Mouse (Mus musculus): Measurements from ENCODE around the gene Rhou. TPM values are rescaled to one million over a fixed set of nuclear protein-coding genes. Genes with fewer than 3 reads are reported as not detected.

Gene Rhou
- polyA plus RNA-seq, 1 experiment from 2014 or later = 8.3 TPM

DNA sequence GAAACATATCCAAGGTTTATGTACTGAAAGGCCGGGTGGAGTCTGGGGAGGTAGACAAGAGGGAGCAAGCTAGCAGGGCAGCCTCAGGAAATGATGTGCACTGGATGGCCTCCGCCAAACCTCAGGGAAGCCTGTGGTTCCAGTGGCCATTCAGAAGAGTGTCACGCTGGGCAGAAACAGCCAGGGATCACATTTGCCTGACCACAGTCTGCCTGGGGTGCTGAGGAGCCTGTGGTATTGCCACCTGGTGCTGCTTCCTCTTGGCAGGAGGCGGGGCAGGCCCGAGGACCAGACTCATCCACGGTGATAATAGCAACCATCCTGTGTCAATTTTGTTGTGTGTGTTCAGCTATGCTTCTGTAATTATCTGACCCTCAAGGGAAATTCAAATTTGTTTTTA lies 18.9 kb downstream of the Rhou start:
- H3K9ac ChIP-seq (ENCODE audit: low read length) = no peak overlapping the region
- H3K4me2 ChIP-seq (ENCODE audit: low read length) = no peak overlapping the region
- 73% methylated on average over 6 of the region's 6 CpGs for WGBS
- H3K27me3 ChIP-seq (replicated peaks; ENCODE audit: control insufficient read depth, insufficient read depth, low read length) = no peaks in the 10 kb centered on the region
- peaks cover 3% of the 10 kb centered on the region; the same call in 1 of the 2 replicates for H3K4me1 ChIP-seq (replicated peaks; ENCODE audit: control insufficient read depth, insufficient read depth, low read length)
- H3K36me3 ChIP-seq (ENCODE audit: control insufficient read depth, insufficient read depth, low read length) = no peaks in the 10 kb centered on the region
- DNase-seq (ENCODE audit: low spot score) = no peak
- no peak for ATAC-seq (replicated peaks; ENCODE audit: low FRiP score, low TSS enrichment, low read depth)
- H3K4me3 ChIP-seq (ENCODE audit: low read depth, low read length) = no peak overlapping the region
- no peak overlapping the region for H3K27ac ChIP-seq (ENCODE audit: low read depth)
- no peaks in the 10 kb centered on the region for H3K9me3 ChIP-seq (ENCODE audit: control insufficient read depth, low read length)

DNA sequence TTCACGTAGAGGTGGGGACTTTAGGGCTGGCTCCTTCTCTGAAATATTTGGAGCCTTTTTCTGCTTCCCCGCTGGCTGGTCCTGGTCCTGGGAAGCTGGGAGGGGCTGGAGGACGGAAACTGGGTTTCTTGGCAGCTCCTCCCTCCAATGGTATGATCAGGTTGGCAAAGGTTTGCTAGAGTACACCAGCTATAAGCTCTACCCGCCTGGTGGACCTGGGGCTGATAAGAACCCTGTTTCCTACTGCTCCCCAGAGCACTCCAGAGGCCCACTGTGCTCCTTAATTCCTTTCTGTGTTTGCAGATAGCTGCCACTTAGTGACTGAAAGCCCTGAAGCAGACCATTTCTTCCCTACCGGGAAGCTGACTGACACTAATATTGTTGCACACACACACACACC lies 21.9 kb downstream of the Rhou start:
- Histone ChIP-seq H3K27ac (ENCODE audit: low read depth) (no peak overlapping the region), H3K27me3 (replicated peaks; ENCODE audit: control insufficient read depth, insufficient read depth, low read length) (no peaks in the 10 kb centered on the region), H3K4me3 (ENCODE audit: low read depth, low read length) (no peak overlapping the region), H3K9ac (ENCODE audit: low read length) (no peak overlapping the region), H3K9me3 (ENCODE audit: control insufficient read depth, low read length) (no peaks in the 10 kb centered on the region), H3K4me1 (replicated peaks; ENCODE audit: control insufficient read depth, insufficient read depth, low read length) (peaks cover 3% of the 10 kb centered on the region; the same call in 1 of the 2 replicates), H3K4me2 (ENCODE audit: low read length) (no peak overlapping the region), H3K36me3 (ENCODE audit: control insufficient read depth, insufficient read depth, low read length) (no peaks in the 10 kb centered on the region)
- WGBS = 32% methylated on average over 5 of the region's 5 CpGs
- DNase-seq (ENCODE audit: low spot score) = no peak
- no peak for ATAC-seq (replicated peaks; ENCODE audit: low FRiP score, low TSS enrichment, low read depth)

GRCm38 (mm10) chr8:123678390-123678789 lies 24.7 kb downstream of the Rhou start:
- Histone ChIP-seq H3K4me3 (ENCODE audit: low read depth, low read length) (no peak overlapping the region), H3K9me3 (ENCODE audit: control insufficient read depth, low read length) (no peaks in the 10 kb centered on the region)

DNA sequence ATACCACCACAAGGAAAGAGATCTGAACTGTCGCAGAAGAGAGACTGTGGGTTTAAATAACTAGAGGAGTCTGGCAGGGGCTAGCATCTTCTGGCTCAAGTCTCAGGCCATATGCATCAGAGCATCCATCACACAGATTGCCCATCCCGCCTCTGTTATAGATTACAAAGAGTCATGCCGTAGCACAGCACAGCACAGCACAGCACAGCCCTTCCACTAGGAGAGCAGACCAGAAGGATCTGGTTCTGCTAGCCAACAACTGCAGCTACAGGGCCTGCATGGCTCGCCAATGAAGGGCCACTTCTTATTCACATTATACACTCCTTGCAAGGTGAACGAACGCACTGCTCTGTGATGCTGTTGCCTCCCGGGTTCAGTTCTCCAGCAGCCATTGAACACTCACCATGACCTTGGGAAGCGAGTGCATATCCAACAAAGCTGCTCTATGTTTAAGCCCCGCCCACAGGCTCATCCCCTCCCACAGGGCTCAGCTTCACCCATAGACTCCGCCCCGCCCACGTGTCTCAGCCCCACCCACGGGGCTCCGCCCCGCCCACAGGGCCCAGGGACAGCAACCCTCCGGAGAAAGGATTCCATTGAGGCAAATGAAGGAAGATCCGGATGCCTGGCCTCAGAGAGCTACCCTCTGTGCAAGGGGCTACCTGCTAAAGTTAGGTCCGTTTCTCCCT lies 28.5 kb downstream of the Rhou start:
- Histone ChIP-seq H3K4me2 (ENCODE audit: low read length) (peak overlapping the region; percentile 32), H3K4me1 (replicated peaks; ENCODE audit: control insufficient read depth, insufficient read depth, low read length) (0 out of 2 replicates have a peak, but pooled peaks cover 4% of the 10 kb centered on the region), H3K4me3 (ENCODE audit: low read depth, low read length) (no peak overlapping the region), H3K27ac (ENCODE audit: low read depth) (no peak overlapping the region), H3K9ac (ENCODE audit: low read length) (no peak overlapping the region), H3K36me3 (ENCODE audit: control insufficient read depth, insufficient read depth, low read length) (no peaks in the 10 kb centered on the region), H3K27me3 (replicated peaks; ENCODE audit: control insufficient read depth, insufficient read depth, low read length) (no peaks in the 10 kb centered on the region), H3K9me3 (ENCODE audit: control insufficient read depth, low read length) (no peaks in the 10 kb centered on the region)
- peak; percentile 89 for DNase-seq (ENCODE audit: low spot score)
- peak; percentile 69 for ATAC-seq (replicated peaks; ENCODE audit: low FRiP score, low TSS enrichment, low read depth)
- WGBS = 20% methylated on average over 18 of the region's 18 CpGs

More at GRCm38 (mm10) chr8:123678390-123678789, 24.7 kb downstream of the Rhou start:
- H3K9ac ChIP-seq (ENCODE audit: low read length) = no peak overlapping the region
- no peaks in the 10 kb centered on the region for H3K27me3 ChIP-seq (replicated peaks; ENCODE audit: control insufficient read depth, insufficient read depth, low read length)
- H3K4me1 ChIP-seq (replicated peaks; ENCODE audit: control insufficient read depth, insufficient read depth, low read length) = peaks cover 7% of the 10 kb centered on the region; the same call in 1 of the 2 replicates
- no peak for DNase-seq (ENCODE audit: low spot score)
- H3K27ac ChIP-seq (ENCODE audit: low read depth) = no peak overlapping the region
- no peaks in the 10 kb centered on the region for H3K36me3 ChIP-seq (ENCODE audit: control insufficient read depth, insufficient read depth, low read length)
- ATAC-seq (replicated peaks; ENCODE audit: low FRiP score, low TSS enrichment, low read depth) = no peak
- WGBS = 79% methylated on average over 4 of the region's 4 CpGs
- H3K4me2 ChIP-seq (ENCODE audit: low read length) = no peak overlapping the region

DNA sequence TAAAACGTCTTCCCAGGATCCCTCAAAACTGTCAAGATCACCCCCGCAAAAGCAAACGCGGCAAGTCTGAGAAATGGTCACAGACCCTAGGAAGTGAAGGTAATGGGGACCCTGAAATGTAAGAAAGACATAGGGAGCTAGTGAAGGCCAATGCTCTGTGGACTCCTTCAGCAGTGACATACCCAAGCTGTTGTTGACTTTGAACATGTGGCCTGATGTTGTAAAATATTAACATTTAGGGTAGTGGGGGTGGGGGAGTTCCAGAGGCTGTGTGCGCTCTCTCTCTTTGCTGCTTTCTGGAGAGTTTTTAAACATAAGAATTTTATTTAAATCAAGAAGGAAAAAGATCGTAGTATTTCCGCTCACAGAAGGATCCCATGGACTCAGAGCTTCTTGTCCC lies 29.6 kb downstream of the Rhou start:
- Histone ChIP-seq H3K9me3 (ENCODE audit: control insufficient read depth, low read length) (no peaks in the 10 kb centered on the region), H3K4me3 (ENCODE audit: low read depth, low read length) (no peak overlapping the region), H3K9ac (ENCODE audit: low read length) (no peak overlapping the region), H3K4me2 (ENCODE audit: low read length) (no peak overlapping the region), H3K27me3 (replicated peaks; ENCODE audit: control insufficient read depth, insufficient read depth, low read length) (no peaks in the 10 kb centered on the region), H3K4me1 (replicated peaks; ENCODE audit: control insufficient read depth, insufficient read depth, low read length) (0 out of 2 replicates have a peak, but pooled peaks cover 4% of the 10 kb centered on the region), H3K27ac (ENCODE audit: low read depth) (no peak overlapping the region), H3K36me3 (ENCODE audit: control insufficient read depth, insufficient read depth, low read length) (no peaks in the 10 kb centered on the region)
- WGBS = 49% methylated on average over 7 of the region's 7 CpGs
- DNase-seq (ENCODE audit: low spot score) = no peak
- no peak for ATAC-seq (replicated peaks; ENCODE audit: low FRiP score, low TSS enrichment, low read depth)

DNA sequence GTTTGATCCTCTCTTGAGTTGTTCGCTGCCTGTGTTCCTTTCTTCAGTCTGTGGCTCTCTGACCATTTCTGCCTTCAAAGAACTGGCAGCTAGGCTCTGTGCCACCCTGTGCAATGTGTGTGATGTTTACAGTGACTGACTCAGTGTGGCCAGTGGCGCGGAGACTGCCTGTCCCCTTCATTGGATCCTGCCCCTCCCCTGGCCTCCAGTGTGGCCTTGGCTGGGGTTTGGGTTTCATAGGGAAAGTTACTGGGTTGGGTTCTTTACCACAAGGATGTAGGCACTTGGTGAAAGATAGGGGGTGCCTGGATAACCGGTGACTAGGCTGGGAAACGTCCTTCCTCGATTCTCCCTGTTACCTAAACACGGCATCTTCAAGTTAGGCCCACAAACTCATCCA lies 31.1 kb downstream of the Rhou start:
- Histone ChIP-seq H3K4me2 (ENCODE audit: low read length) (no peak overlapping the region), H3K4me1 (replicated peaks; ENCODE audit: control insufficient read depth, insufficient read depth, low read length) (0 out of 2 replicates have a peak, but pooled peaks cover 4% of the 10 kb centered on the region), H3K36me3 (ENCODE audit: control insufficient read depth, insufficient read depth, low read length) (no peaks in the 10 kb centered on the region), H3K27me3 (replicated peaks; ENCODE audit: control insufficient read depth, insufficient read depth, low read length) (no peaks in the 10 kb centered on the region), H3K9me3 (ENCODE audit: control insufficient read depth, low read length) (no peaks in the 10 kb centered on the region), H3K4me3 (ENCODE audit: low read depth, low read length) (no peak overlapping the region), H3K9ac (ENCODE audit: low read length) (no peak overlapping the region), H3K27ac (ENCODE audit: low read depth) (no peak overlapping the region)
- whole genome bisulfite sequencing = 75% methylated on average over 7 of the region's 7 CpGs
- DNase-seq (ENCODE audit: low spot score) (no peak), ATAC-seq (replicated peaks; ENCODE audit: low FRiP score, low TSS enrichment, low read depth) (no peak)

GRCm38 (mm10) chr8:123685477-123685876 lies 31.7 kb downstream of the Rhou start:
- WGBS = 69% methylated on average over 4 of the region's 4 CpGs
- Histone ChIP-seq H3K27ac (ENCODE audit: low read depth) (no peak overlapping the region), H3K4me3 (ENCODE audit: low read depth, low read length) (no peak overlapping the region), H3K36me3 (ENCODE audit: control insufficient read depth, insufficient read depth, low read length) (no peaks in the 10 kb centered on the region), H3K4me2 (ENCODE audit: low read length) (no peak overlapping the region), H3K27me3 (replicated peaks; ENCODE audit: control insufficient read depth, insufficient read depth, low read length) (no peaks in the 10 kb centered on the region), H3K4me1 (replicated peaks; ENCODE audit: control insufficient read depth, insufficient read depth, low read length) (0 out of 2 replicates have a peak, but pooled peaks cover 4% of the 10 kb centered on the region), H3K9ac (ENCODE audit: low read length) (no peak overlapping the region), H3K9me3 (ENCODE audit: control insufficient read depth, low read length) (no peaks in the 10 kb centered on the region)
- no peak for DNase-seq (ENCODE audit: low spot score)
- ATAC-seq (replicated peaks; ENCODE audit: low FRiP score, low TSS enrichment, low read depth) = no peak

- no peak overlapping the region for H3K27ac ChIP-seq (ENCODE audit: low read depth)
- no peaks in the 10 kb centered on the region for H3K9me3 ChIP-seq (ENCODE audit: control insufficient read depth, low read length)
- no peak overlapping the region for H3K4me3 ChIP-seq (ENCODE audit: low read depth, low read length)
- H3K27me3 ChIP-seq (replicated peaks; ENCODE audit: control insufficient read depth, insufficient read depth, low read length) = no peaks in the 10 kb centered on the region
- no peaks in the 10 kb centered on the region for H3K36me3 ChIP-seq (ENCODE audit: control insufficient read depth, insufficient read depth, low read length)
- DNase-seq (ENCODE audit: low spot score) (no peak), ATAC-seq (replicated peaks; ENCODE audit: low FRiP score, low TSS enrichment, low read depth) (no peak)
- 0 out of 2 replicates have a peak, but pooled peaks cover under 1% of the 10 kb centered on the region for H3K4me1 ChIP-seq (replicated peaks; ENCODE audit: control insufficient read depth, insufficient read depth, low read length)
- WGBS = 44% methylated on average over 4 of the region's 4 CpGs
- no peak overlapping the region for H3K9ac ChIP-seq (ENCODE audit: low read length)
- H3K4me2 ChIP-seq (ENCODE audit: low read length) = no peak overlapping the region
Measured at GRCm38 (mm10) chr8:123687826-123688225, 34.1 kb downstream of the Rhou start.
